In genomic region chr16:38941275-38941674, GRCm38 (mm10) we compare ENCODE assay signal across 10 mouse cellular contexts. TPM values are rescaled to one million over a fixed set of nuclear protein-coding genes. Genes with fewer than 3 reads are reported as not detected.
A peak's percentile ranks its signal among the peaks of the same experiment; 100 is the strongest.
DNase-seq lines count a peak whose midpoint lies in the region; ATAC-seq and TF ChIP-seq lines count a peak whose summit lies in the region.
"Had no signal": no experiment of that assay in that cellular context is flagged by ENCODE, and none has a peak within 500 bp of the region (broad histone marks: within the 10 kb centered on the region; RNA-seq: fewer than 3 reads in every experiment).

No protein-coding gene starts in this region.

- WGBS in forebrain, embryonic 12.5 days = 7% methylated on average over 6 of the region's 6 CpGs

- H3K9me3 ChIP-seq in forebrain, embryonic 12.5 days = no peaks in the 10 kb centered on the region
- H3K9me3 ChIP-seq: G1E had no signal

- no peak for TF ChIP-seq POLR2A in cortical plate, adult 2 months (IDR thresholded peaks at IDR 0.05; ENCODE audit: extremely low read depth, insufficient read depth, low read length)

- no peak for TF ChIP-seq CTCF in cortical plate, adult 2 months (IDR thresholded peaks at IDR 0.05; ENCODE audit: extremely low read depth, insufficient read depth, low read length)

- peak; percentile 91 for ATAC-seq in forebrain, embryonic 12.5 days (ENCODE audit: low FRiP score)

- H3K4me1 ChIP-seq in cortical plate, adult 2 months (ENCODE audit: control insufficient read depth, insufficient read depth, low read length) = peaks cover 4% of the 10 kb centered on the region
- peaks cover 45% of the 10 kb centered on the region for H3K4me1 ChIP-seq in forebrain, embryonic 12.5 days

- H3K36me3 ChIP-seq in forebrain, embryonic 12.5 days (replicated peaks) = no peaks in the 10 kb centered on the region
- H3K36me3 ChIP-seq: G1E had no signal

- peak overlapping the region; percentile 10; the same call in 1 of the 2 replicates for H3K4me2 ChIP-seq in forebrain, embryonic 12.5 days

- no peak overlapping the region for H3K9ac ChIP-seq in forebrain, embryonic 12.5 days

- DNase-seq in layer of hippocampus, adult 9-10 months (ENCODE audit: low spot score) = peak; percentile 64
- DNase-seq in neural tube, embryonic 10.5 days (ENCODE audit: extremely low spot score, low spot score) = peak; percentile 35
- DNase-seq in adrenal gland, postnatal 10 days = no peak
- DNase-seq in adrenal gland, adult 2 months = no peak
- no peak for DNase-seq in lung, postnatal 14 days
- DNase-seq in kidney, postnatal 4 days = no peak
- DNase-seq: gastrocnemius, postnatal 36 days had no signal

- no peaks in the 10 kb centered on the region for H3K27me3 ChIP-seq in forebrain, embryonic 12.5 days

- peak overlapping the region; percentile 96 for H3K27ac ChIP-seq in cortical plate, adult 2 months (ENCODE audit: insufficient read depth, low read length)
- peak overlapping the region; percentile 83 for H3K27ac ChIP-seq in forebrain, embryonic 12.5 days

- no peak overlapping the region for H3K4me3 ChIP-seq in cortical plate, adult 2 months (ENCODE audit: insufficient read depth, low read length)
- H3K4me3 ChIP-seq in forebrain, embryonic 12.5 days (replicated peaks) = no peak overlapping the region

RNA-seq across cellular contexts. Expression of gene Igsf11, which starts 48.8 kb away (rescaled TPM):
- 23.7 and 25.3 TPM in 2 replicates for polyA plus RNA-seq in cortical plate, adult 2 months (2012; rRNA removed)
- polyA plus RNA-seq in forebrain, embryonic 12.5 days (2016; fragmentation: Nextera tagmentation; extraction: Ambion mirVana) = 4.3 and 6.5 TPM in 2 replicates
- total RNA-seq in adrenal gland, postnatal 10 days (2021) = 10 to 100 TPM; 17.1 to 23.9 TPM
- total RNA-seq in adrenal gland, adult 2 months (2021) = 10 to 100 TPM in 1 of 2 experiments, 1 to 10 TPM in 1; 8.4 to 60.6 TPM
- 5.2 and 5.9 TPM in 2 replicates for polyA plus RNA-seq in adrenal gland, adult 2 months (2012; rRNA removed)
- polyA plus RNA-seq: G1E had no signal

Comparison
In these comparisons a context has a peak if more than half of its experiments do, and no peak if none do; other contexts are left out.
1. DNase-seq: peak in layer of hippocampus, adult 9-10 months (single experiment) and neural tube, embryonic 10.5 days (single experiment); none in adrenal gland, postnatal 10 days (single experiment), adrenal gland, adult 2 months (single experiment), lung, postnatal 14 days (single experiment) and kidney, postnatal 4 days (0 of 2).